Mouse (Mus musculus): Measurements from ENCODE around the gene Nek2.

DNA sequence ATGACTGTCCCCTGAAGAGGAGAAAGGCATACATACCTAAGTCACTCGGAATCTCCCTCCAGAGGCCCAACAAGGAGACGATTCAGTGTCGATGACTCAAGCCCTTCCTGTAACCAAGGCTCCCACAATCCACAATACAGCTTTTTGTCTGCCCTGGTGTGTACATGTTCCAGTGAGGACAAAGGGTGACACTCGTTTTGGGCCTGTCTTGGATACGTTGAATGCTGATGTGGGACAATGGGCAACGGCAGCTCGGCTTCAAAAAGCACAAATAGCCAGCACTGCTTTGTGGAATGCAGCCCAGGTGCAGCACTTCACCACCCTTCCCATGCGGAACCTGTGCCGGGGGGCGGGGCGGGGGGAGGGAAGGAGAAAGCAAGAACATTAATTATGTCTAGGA is 36.1 kb upstream of the Nek2 start:
- TF ChIP-seq CTCF (IDR thresholded peaks at IDR 0.05; ENCODE audit: low read depth): no peak
- TF ChIP-seq EP300 (optimal IDR thresholded peaks at IDR 0.05): no peak
